29 mouse cellular contexts compared by ENCODE assay signal in the genomic region with DNA sequence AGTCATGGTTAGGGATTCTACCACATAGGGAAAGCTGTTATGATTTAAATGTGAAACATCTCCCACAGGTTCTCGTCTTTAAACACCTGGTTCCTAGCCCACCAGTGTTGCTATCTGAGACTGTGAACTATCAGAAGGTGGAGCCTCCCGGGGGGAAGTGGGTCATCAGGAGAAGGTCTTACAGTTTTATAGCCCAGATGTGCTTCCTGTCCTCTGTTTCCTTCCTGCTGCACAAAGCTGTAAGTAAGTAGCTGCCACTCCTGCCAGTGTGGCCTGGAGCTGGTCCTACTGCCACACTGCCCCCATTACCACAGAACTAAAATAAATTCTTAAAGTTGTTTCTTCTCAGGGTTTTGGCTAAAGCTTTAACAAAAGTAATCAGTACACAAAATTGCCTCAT.
DNase-seq lines count a peak whose midpoint lies in the region; ATAC-seq and TF ChIP-seq lines count a peak whose summit lies in the region.
"Had no signal": no experiment of that assay in that cellular context is flagged by ENCODE, and none has a peak within 500 bp of the region (broad histone marks: within the 10 kb centered on the region; RNA-seq: fewer than 3 reads in every experiment).

No protein-coding gene starts in this region.

- H3K4me2 ChIP-seq in kidney, postnatal 0 days (ENCODE audit: low read length) = no peak overlapping the region
- no peak overlapping the region for H3K4me2 ChIP-seq in heart, embryonic 11.5 days
- H3K4me2 ChIP-seq in intestine, embryonic 16.5 days (ENCODE audit: low read depth, low read length) = no peak overlapping the region
- H3K4me2 ChIP-seq: hindbrain, embryonic 13.5 days; limb, embryonic 13.5 days; liver, embryonic 12.5 days; midbrain, embryonic 15.5 days; neural tube, embryonic 12.5 days; stomach, embryonic 15.5 days had no signal

- H3K79me2 ChIP-seq in macrophage (ENCODE audit: inconsistent target) = no peaks in the 10 kb centered on the region

- H3K4me1 ChIP-seq in kidney, postnatal 0 days (replicated peaks; ENCODE audit: insufficient read depth, low read length) = peaks cover 4% of the 10 kb centered on the region; the same call in 1 of the 2 replicates
- H3K4me1 ChIP-seq in heart, embryonic 11.5 days (ENCODE audit: control insufficient read depth, insufficient read depth, low read length) = no peaks in the 10 kb centered on the region
- H3K4me1 ChIP-seq in intestine, embryonic 16.5 days (ENCODE audit: control insufficient read depth, insufficient read depth, low read length) = no peaks in the 10 kb centered on the region
- peaks cover 46% of the 10 kb centered on the region for H3K4me1 ChIP-seq in midbrain, embryonic 10.5 days
- H3K4me1 ChIP-seq: liver, embryonic 12.5 days had no signal

- no peak overlapping the region for H3K4me3 ChIP-seq in kidney, postnatal 0 days (replicated peaks; ENCODE audit: low read depth, low read length)
- no peak overlapping the region for H3K4me3 ChIP-seq in macrophage (ENCODE audit: inconsistent target)
- no peak overlapping the region for H3K4me3 ChIP-seq in heart, embryonic 11.5 days (ENCODE audit: low read depth, low read length)
- no peak overlapping the region for H3K4me3 ChIP-seq in intestine, embryonic 16.5 days (ENCODE audit: low read length)
- no peak overlapping the region for H3K4me3 ChIP-seq in midbrain, embryonic 10.5 days
- H3K4me3 ChIP-seq: forebrain, embryonic 10.5 days; heart, adult 2 months; hindbrain, embryonic 13.5 days; limb, embryonic 13.5 days; liver, embryonic 12.5 days; megakaryocyte, embryonic 14.5 days; midbrain, embryonic 15.5 days; neural tube, embryonic 12.5 days; stomach, embryonic 15.5 days had no signal

- H3K9ac ChIP-seq in kidney, postnatal 0 days (ENCODE audit: low read depth, low read length) = no peak overlapping the region
- no peak overlapping the region for H3K9ac ChIP-seq in heart, embryonic 11.5 days (ENCODE audit: low read depth, low read length)
- H3K9ac ChIP-seq in intestine, embryonic 16.5 days (ENCODE audit: low read depth, low read length) = no peak overlapping the region
- H3K9ac ChIP-seq: forebrain, postnatal 0 days; hindbrain, embryonic 13.5 days; limb, embryonic 13.5 days; liver, embryonic 12.5 days; midbrain, embryonic 15.5 days; neural tube, embryonic 12.5 days; stomach, embryonic 15.5 days had no signal

- H3K27ac ChIP-seq in kidney, postnatal 0 days = no peak overlapping the region
- 0 out of 2 replicates have a peak overlapping the region, but pooled peaks have one; percentile 10 for H3K27ac ChIP-seq in macrophage
- no peak overlapping the region for H3K27ac ChIP-seq in heart, embryonic 11.5 days (ENCODE audit: low read depth, low read length)
- no peak overlapping the region for H3K27ac ChIP-seq in intestine, embryonic 16.5 days (ENCODE audit: low read length)
- no peak overlapping the region for H3K27ac ChIP-seq in midbrain, embryonic 10.5 days (replicated peaks)
- H3K27ac ChIP-seq: forebrain, embryonic 10.5 days; heart, adult 2 months; hindbrain, embryonic 13.5 days; limb, embryonic 13.5 days; liver, embryonic 12.5 days; midbrain, embryonic 15.5 days; neural tube, embryonic 12.5 days; stomach, embryonic 15.5 days had no signal

- no peaks in the 10 kb centered on the region for H3K9me3 ChIP-seq in kidney, postnatal 0 days (replicated peaks; ENCODE audit: low read length)
- no peaks in the 10 kb centered on the region for H3K9me3 ChIP-seq in heart, embryonic 11.5 days (replicated peaks; ENCODE audit: control insufficient read depth, low read length)
- H3K9me3 ChIP-seq in intestine, embryonic 16.5 days (ENCODE audit: control insufficient read depth, low read length) = no peaks in the 10 kb centered on the region
- H3K9me3 ChIP-seq in midbrain, embryonic 10.5 days (replicated peaks) = no peaks in the 10 kb centered on the region
- H3K9me3 ChIP-seq: forebrain, embryonic 10.5 days; hindbrain, embryonic 13.5 days; limb, embryonic 13.5 days; liver, embryonic 12.5 days; megakaryocyte, embryonic 14.5 days; midbrain, embryonic 15.5 days; neural tube, embryonic 12.5 days; stomach, embryonic 15.5 days had no signal

- H3K27me3 ChIP-seq in kidney, postnatal 0 days (ENCODE audit: insufficient read depth, low read length) = no peaks in the 10 kb centered on the region
- H3K27me3 ChIP-seq in heart, embryonic 11.5 days (ENCODE audit: control insufficient read depth, insufficient read depth, low read length) = no peaks in the 10 kb centered on the region
- H3K27me3 ChIP-seq in intestine, embryonic 16.5 days (replicated peaks; ENCODE audit: control insufficient read depth, insufficient read depth, low read length) = no peaks in the 10 kb centered on the region
- H3K27me3 ChIP-seq in midbrain, embryonic 10.5 days (ENCODE audit: low read depth, poor library complexity, severe bottlenecking) = peaks cover 5% of the 10 kb centered on the region; the same call in 1 of the 2 replicates
- H3K27me3 ChIP-seq: limb, embryonic 13.5 days; liver, embryonic 12.5 days; megakaryocyte, embryonic 14.5 days; midbrain, embryonic 15.5 days; neural tube, embryonic 12.5 days; stomach, embryonic 15.5 days had no signal

- no peak for TF ChIP-seq CTCF in kidney, postnatal 0 days (IDR thresholded peaks at IDR 0.05; ENCODE audit: low read depth)

- 45% methylated on average over 2 of the region's 2 CpGs for WGBS in kidney, postnatal 0 days
- 49% methylated on average over 2 of the region's 2 CpGs for WGBS in macrophage (ENCODE audit: missing documents)
- 81% methylated on average over 2 of the region's 2 CpGs for WGBS in heart, embryonic 11.5 days (ENCODE audit: insufficient replicate concordance)
- 71% methylated on average over 2 of the region's 2 CpGs for WGBS in intestine, embryonic 16.5 days
- 83% methylated on average over 2 of the region's 2 CpGs for WGBS in midbrain, embryonic 10.5 days

- H3K36me3 ChIP-seq in kidney, postnatal 0 days (ENCODE audit: insufficient read depth, low read length) = no peaks in the 10 kb centered on the region
- 0 out of 2 replicates have a peak, but pooled peaks cover 9% of the 10 kb centered on the region for H3K36me3 ChIP-seq in macrophage (ENCODE audit: inconsistent target)
- no peaks in the 10 kb centered on the region for H3K36me3 ChIP-seq in heart, embryonic 11.5 days (ENCODE audit: control insufficient read depth, insufficient read depth, low read length)
- H3K36me3 ChIP-seq in intestine, embryonic 16.5 days (ENCODE audit: control insufficient read depth, insufficient read depth, low read length) = no peaks in the 10 kb centered on the region
- H3K36me3 ChIP-seq in midbrain, embryonic 10.5 days = peaks cover under 1% of the 10 kb centered on the region; the same call in 1 of the 2 replicates
- H3K36me3 ChIP-seq: hindbrain, embryonic 13.5 days; limb, embryonic 13.5 days; neural tube, embryonic 12.5 days; stomach, embryonic 15.5 days had no signal

- peak; percentile 15 for DNase-seq in kidney, postnatal 0 days (ENCODE audit: low spot score)
- DNase-seq in kidney, postnatal 4 days = no peak
- DNase-seq in thymus, postnatal 0 days (ENCODE audit: low spot score) = peak; percentile 62
- no peak for DNase-seq in midbrain, embryonic 10.5 days (ENCODE audit: low spot score)
- DNase-seq: adrenal gland, postnatal 10 days; cerebellum, adult 9-11 months; forebrain, postnatal 0 days; gastrocnemius, postnatal 25 days; heart, adult 2 months; kidney, adult 2 months; kidney, postnatal 10 days; layer of hippocampus, postnatal 36 days; lung, adult 18-20 months; lung, postnatal 10 days; retina, postnatal 1 day; right cerebral cortex, postnatal 25 days had no signal

- no peak for ATAC-seq in kidney, postnatal 0 days (replicated peaks; ENCODE audit: low FRiP score, low read depth)
- ATAC-seq in heart, embryonic 11.5 days (replicated peaks; ENCODE audit: insufficient number of reproducible peaks, low FRiP score, low TSS enrichment) = no peak
- ATAC-seq in cerebellum, adult (ENCODE audit: insufficient number of reproducible peaks, low FRiP score, low TSS enrichment) = no peak
- ATAC-seq in intestine, embryonic 16.5 days = no peak
- ATAC-seq: activated CD4-positive, CD25-positive, alpha-beta regulatory T cell, adult 4 months; forebrain, postnatal 0 days; liver, embryonic 12.5 days; midbrain, embryonic 15.5 days had no signal

Comparison
In these comparisons a context has a peak if more than half of its experiments do, and no peak if none do; other contexts are left out.
1. DNase-seq: peak in kidney, postnatal 0 days (single experiment) and thymus, postnatal 0 days (single experiment); none in kidney, postnatal 4 days (0 of 2) and midbrain, embryonic 10.5 days (single experiment).